Mouse (Mus musculus): ENCODE measurements around the gene Mtf2.
"Not testable (repeated sequence)": the region's sequence is repeated elsewhere in the genome, so short reads cannot be mapped to it uniquely, and the experiment has no call there.

Gene Mtf2

GRCm38 (mm10) chr5:108082380-108082779 lies 16.9 kb downstream of the Mtf2 start:
- no peak for DNase-seq (ENCODE audit: low spot score in 2 of 2)

- DNase-seq (ENCODE audit: low spot score in 2 of 2): no peak
Measured at GRCm38 (mm10) chr5:108085440-108085839, 20.0 kb downstream of the Mtf2 start.

GRCm38 (mm10) chr5:108092731-108093130 lies 27.3 kb downstream of the Mtf2 start:
- DNase-seq (ENCODE audit: low spot score in 2 of 2): not testable (repeated sequence)

GRCm38 (mm10) chr5:108097676-108098075 lies 32.2 kb downstream of the Mtf2 start:
- no peak for DNase-seq (ENCODE audit: low spot score in 2 of 2)

GRCm38 (mm10) chr5:108100196-108100595 lies 34.7 kb downstream of the Mtf2 start:
- DNase-seq (ENCODE audit: low spot score in 2 of 2): no peak

- DNase-seq (ENCODE audit: low spot score in 2 of 2): no peak
Measured at GRCm38 (mm10) chr5:108104306-108104705, 38.8 kb downstream of the Mtf2 start.

- DNase-seq (ENCODE audit: low spot score in 2 of 2): no peak
Measured at GRCm38 (mm10) chr5:108109346-108109745, 43.9 kb downstream of the Mtf2 start.

GRCm38 (mm10) chr5:108117693-108118092 lies 52.2 kb downstream of the Mtf2 start:
- no peak for DNase-seq (ENCODE audit: low spot score in 2 of 2)

- DNase-seq (ENCODE audit: low spot score in 2 of 2): no peak
Measured at GRCm38 (mm10) chr5:108120221-108120900, 54.9 kb downstream of the Mtf2 start.

- DNase-seq (ENCODE audit: low spot score in 2 of 2): peak; percentile 51 to 68
Measured at GRCm38 (mm10) chr5:108131849-108132440, 66.5 kb downstream of the Mtf2 start.

GRCm38 (mm10) chr5:108132441-108133243 lies 67.2 kb downstream of the Mtf2 start, which contains the start of the genes Tmed5 and Ccdc18:
TSS of gene Tmed5 (minus strand) at chr5:108132620.
TSS of gene Ccdc18 (plus strand) at chr5:108132875.
- peak; percentile 96 to 97 for DNase-seq (ENCODE audit: low spot score in 2 of 2)

GRCm38 (mm10) chr5:108152592-108152991 lies 87.1 kb downstream of the Mtf2 start:
- no peak for DNase-seq (ENCODE audit: low spot score in 2 of 2)
